Mouse (Mus musculus) gastrocnemius, postnatal 36 days (tissue): ENCODE data around the gene Supt4a. TPM values are rescaled to one million over a fixed set of nuclear protein-coding genes. Genes with fewer than 3 reads are reported as not detected.

Experiments used
- DNase-seq, 2 experiments: peaks; one replicate each; pipeline ENCODE4 v3.0.0; 2022
- intact Hi-C: fragments of 180-260 bp; cut with DNase I; formaldehyde crosslinking; loops from one replicate; pipeline ENCODE4 v1.15.1; 2025
- microRNA-seq, 2 experiments: library from miRNA; unstranded; fragments of <30 nt; microRNA quantifications; one replicate each; pipeline ENCODE4 v1.2.0; 2021
- total RNA-seq, 2 experiments: library from RNA; stranded (reverse); gene quantifications; 2 replicates each; pipeline ENCODE4 v1.2.3; 2021

Supt4a gene
- total RNA-seq, 2 experiments from 2014 or later: 26.8 to 37.6 TPM

DNA sequence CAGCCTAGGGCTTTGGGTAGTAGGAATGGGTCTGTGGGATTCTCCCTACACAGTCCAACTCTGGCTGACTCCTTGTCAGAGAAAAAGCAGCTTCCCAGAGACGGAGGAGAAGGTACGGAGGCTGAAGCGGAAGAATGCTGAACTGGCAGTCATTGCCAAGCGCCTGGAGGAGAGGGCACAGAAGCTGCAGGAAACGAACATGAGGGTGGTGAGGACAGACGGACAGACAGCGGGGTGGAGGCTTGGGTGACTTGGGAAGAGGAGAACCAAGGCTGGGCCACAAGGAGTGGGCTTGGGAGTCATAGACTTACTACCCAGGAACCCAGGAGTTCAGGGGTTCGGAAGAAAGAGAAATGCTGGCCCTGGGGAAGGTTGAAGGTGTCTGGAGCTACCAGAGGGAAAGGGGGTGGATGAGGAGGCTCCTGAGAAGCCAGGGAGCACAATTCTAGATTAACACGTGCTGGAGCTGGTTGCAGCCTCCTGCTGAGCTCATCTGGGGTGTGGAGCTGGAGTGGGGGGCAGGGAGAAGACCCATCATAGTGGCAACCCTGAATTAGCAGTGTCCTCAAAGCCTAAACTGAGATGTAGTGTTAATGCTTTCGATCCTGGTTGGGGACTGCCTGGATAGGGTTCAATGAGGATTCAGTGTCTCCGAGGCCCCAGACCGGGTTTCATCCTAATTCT, 25.5 kb downstream of the Supt4a start:
- intact Hi-C loops: no loop called here
- no peak for DNase-seq

DNA sequence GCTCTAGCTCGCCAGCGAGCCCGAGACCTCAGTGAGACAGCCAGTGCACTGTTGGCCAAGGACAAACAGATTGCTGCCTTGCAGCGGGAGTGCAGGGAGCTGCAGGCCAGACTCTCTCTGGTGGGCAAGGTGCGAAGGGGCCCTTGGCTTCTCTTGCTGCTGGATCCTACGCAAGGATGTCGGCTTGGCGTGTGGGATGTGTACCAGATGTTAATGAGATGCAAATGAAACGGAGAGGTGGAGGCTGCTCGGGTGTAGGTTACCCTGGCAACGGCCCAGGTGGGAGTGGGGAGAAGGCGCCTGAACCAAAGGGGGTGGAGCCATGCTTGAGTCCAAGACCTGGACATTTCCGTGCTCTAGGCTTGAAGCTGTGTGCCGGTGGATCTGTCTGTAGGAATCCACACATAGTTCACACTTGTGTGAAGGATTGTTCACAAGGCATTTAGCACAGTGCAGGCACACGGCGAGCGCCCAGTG, 26.2 kb downstream of the Supt4a start:
- no peak for DNase-seq

DNA sequence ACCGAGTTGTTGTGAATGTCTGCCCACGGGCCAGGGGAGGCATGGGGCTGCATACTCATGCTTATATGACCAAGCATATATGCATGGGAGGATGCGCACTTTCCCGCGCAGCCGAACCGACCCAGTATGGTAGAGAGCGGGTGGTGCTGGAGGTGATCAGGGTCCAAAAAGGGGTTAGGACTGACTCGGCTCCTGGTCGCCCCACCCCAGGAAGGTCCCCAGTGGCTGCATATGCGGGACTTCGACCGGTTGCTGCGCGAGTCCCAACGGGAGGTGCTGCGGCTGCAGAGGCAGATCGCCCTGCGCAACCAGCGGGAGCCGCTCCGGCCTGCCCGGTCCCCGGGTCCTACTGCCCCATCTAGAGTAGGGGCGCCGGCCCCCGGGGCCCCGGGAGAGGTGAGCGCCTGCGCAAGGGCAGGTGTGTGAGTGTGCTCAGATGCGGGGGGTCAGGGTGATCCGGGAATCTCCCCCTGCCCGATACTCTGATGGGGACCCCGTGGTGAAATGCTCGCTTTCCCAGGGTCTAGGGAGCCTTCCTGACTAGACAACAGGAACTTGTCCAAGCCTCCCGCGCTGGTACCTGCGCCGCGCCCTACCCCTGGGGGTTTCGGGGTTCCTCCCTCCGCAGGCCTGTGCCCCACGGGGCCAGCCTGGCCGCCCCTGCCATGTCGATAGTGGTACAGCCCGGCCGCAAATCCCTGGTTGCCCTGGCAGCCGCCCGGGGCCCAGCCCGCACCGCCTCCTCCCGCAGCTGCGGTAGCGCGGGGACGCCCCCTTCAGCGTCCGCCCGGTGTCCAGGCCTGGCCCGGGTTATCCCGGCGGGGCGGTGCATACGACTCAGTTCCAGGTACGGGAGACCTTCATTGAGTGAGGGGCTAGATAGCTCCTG, 26.9 kb downstream of the Supt4a start:
- no peak for DNase-seq
- intact Hi-C loops: no loop called here

More for the DNA sequence above, 26.2 kb downstream of the Supt4a start:
- intact Hi-C loops: no loop called here

DNA sequence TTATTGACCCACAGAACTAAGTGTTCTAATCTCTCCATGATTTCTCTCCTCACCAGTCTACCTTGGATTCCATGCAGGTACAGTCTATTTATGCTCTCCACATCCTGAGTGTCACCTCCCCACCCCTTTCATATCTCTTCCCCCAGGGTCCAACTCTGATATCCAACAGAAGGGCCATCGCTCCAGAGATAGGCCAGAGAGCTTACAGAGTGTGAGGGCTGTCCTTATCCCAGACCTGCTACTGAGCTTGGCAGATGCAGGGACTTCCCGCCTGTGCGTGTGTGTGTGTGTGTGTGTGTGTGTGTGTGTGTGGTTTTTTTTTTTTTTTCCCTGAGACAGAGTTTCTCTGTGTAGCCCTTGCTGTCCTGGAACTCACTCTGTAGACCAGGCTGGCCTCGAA, 31.4 kb downstream of the Supt4a start:
- DNase-seq: no peak
- intact Hi-C loops: no loop called here

DNA sequence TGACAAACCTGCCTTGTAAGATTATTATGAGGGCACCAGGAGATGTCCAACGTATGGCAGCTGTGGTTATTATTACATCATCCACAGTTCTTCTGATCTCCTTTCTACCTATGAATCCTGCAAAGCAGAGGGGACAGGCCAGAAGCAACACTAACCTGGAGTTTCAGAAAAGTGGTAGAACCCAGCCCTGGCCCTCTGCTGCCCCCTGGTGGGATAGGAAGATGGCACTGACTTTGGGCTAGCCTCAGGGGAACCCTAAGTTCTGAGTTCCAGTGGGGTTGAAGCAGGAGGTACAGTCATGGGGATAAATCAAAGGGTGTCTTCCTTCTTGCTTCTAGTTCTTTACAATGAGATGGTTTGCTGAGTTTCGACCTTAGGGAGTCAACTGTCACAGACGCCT, 33.6 kb downstream of the Supt4a start:
- peak in 1 of 2 experiments; percentile 34 for DNase-seq
- intact Hi-C loops: loop anchor here (2.0 to 10.0 kb wide), 2 partner anchors 108 to 556 kb away; partner anchors contain the start of gene Rnf43

DNA sequence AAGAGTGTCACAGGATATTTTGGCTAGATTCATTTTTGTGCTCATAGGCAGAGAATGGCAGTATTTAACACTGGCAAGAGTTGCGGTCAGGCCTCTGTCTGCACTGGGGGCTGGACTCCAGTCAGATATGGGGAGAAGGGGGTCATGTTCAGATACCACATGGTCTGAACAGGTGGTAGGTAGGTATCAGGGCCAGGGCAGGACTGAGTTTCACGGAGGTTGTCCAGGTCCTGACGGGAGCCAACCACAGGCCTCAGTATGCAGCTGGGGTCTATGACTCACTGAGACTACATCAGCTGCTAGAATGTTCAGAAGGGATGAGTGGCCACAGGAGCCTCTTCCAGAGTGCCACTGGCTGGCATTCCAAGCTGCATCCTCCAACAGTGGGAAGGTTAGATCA, 35.0 kb downstream of the Supt4a start:
- intact Hi-C loops: loop anchor here (10.0 kb wide), 1 partner anchor 558 kb away; no protein-coding TSS in a partner anchor
- no peak for DNase-seq

DNA sequence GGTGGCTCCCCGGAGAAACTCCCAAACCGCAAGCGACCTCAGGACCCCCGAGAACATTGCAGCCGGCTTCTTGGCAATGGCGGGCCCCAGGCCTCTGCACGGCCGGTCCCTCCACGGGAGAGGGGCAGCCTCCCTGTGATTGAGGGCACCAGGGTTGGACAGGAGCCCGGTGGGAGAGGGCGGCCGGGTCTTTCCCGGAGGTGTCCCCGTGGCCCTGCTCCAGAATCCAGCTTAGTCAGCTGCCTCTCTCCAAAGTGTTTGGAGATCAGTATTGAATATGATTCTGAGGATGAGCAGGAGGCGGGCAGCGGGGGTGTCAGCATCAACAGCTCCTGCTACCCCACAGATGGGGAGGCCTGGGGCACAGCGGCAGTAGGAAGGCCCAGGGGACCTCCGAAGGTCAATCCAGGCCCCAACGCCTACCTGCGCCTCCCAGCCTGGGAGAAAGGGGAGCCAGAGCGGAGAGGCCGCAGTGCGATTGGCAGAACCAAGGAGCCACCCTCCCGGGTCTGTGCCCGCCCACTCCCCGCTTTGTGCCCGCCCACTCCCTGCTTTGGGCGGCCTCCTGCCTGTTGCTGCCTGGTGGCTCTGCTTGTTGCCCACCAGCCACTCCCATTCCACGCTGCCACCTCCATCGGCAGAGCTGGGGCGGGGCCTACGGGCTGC, 40.9 kb downstream of the Supt4a start:
- intact Hi-C loops: loop anchor here (10.0 kb wide), 1 partner anchor 563 kb away; no protein-coding TSS in a partner anchor
- DNase-seq: no peak

DNA sequence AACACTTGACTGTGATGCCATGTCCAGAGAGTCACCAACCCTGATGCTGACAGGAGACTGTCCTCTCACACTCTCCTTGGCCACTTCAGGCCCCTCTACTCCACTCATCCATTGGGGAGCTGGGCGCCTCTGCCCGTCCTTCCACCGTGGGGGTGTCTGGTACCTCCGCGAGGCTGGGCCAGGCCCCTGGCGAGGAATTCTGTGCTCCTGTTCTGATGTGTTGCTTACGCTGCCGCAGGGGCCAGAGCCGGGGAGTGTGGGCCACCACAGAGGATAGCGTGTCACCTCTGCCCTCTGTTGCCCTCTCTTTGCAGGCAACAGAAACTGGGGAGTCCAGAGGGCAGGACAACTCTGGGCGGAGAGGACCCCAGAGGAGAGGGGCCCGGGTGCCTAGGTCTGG, 41.6 kb downstream of the Supt4a start:
- intact Hi-C loops: loop anchor here (10.0 kb wide), 1 partner anchor 564 kb away; no protein-coding TSS in a partner anchor

DNA sequence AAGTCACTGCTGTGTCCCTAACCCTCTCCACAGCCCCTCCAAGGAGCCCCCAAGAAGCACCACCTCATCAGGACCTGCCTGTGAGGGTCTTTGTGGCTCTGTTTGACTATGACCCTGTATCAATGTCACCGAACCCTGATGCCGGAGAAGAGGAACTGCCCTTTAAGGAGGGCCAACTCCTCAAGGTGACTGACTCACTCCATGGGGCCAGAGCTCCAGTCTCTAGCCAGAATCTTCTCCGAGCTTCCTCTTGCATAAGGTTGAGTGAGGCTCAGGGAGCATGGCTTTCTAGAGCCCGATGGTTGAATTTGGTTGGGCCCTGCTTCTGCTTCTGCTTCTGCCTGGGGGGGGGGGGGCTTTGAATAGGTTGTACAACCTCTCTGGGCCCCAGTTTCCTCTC, 42.0 kb downstream of the Supt4a start:
- DNase-seq: no peak
- intact Hi-C loops: loop anchor here (10.0 kb wide), 1 partner anchor 565 kb away; no protein-coding TSS in a partner anchor

More for the DNA sequence above, 41.6 kb downstream of the Supt4a start:
- no peak for DNase-seq

DNA sequence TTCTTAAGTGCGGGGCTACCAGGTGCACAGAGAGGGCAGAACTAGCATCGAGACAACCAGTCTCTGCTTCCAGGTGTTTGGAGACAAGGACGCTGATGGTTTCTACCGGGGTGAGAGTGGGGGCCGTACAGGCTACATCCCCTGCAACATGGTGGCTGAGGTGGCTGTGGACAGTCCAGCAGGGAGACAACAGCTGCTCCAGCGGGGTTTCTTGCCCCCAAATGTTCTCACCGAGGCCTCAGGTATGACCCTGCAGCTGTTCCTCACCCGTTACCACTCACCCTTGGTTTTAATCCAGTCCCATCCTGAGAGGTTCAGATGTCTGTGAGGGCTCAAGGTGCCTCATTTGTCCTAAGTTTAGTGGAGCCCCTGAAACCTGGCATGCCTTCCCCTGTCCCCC, 42.8 kb downstream of the Supt4a start:
- no peak for DNase-seq
- intact Hi-C loops: no loop called here

DNA sequence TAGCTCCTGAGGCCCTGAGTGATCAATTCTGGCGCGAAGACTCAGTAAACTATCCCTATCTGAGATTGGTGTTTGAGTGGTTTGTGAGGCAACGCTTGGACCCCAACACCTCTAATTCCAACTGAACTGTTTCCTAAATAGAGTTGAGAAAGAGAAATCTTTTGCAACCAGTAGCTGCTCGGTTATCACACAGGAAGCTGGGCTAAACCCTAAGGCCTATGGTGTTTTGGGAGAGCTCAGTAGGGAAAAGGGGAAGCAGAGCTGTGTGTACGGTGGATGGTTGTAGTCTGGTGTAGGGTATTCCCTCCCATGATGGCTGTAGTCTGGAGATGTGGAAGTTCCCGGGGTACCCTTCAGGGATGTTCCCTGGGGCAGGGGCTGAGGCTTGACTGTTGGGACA, 52.7 kb downstream of the Supt4a start:
- intact Hi-C loops: no loop called here

More for the DNA sequence above, 52.7 kb downstream of the Supt4a start:
- DNase-seq: no peak

Small RNAs within 50 kb of the gene (microRNA-seq; reads per million reads assigned to microRNA genes)
- gene Mir142 (0 reads per million in 2 experiments), gene Mir142b (0 reads per million in 2 experiments)

Other genes starting within 250 kb of the Supt4a start
- not detected for gene Gm11492, start 170.9 kb upstream of the Supt4a start, total RNA-seq
- gene Sept4, start 168.6 kb upstream of the Supt4a start, total RNA-seq: 10 to 100 TPM; 11.3 to 11.9 TPM
- gene Mtmr4, start 145.4 kb upstream of the Supt4a start, total RNA-seq: 10 to 100 TPM in 1 of 2 experiments, 1 to 10 TPM in 1; 8.9 to 13.4 TPM
- not detected for gene Hsf5, start 120.4 kb upstream of the Supt4a start, total RNA-seq
- gene Rnf43, start 74.8 kb upstream of the Supt4a start, total RNA-seq: under 1 TPM; 0.15 to 0.38 TPM
- gene Tspoap1, start 23.0 kb downstream of the Supt4a start, total RNA-seq: under 1 TPM in 1 of 2 experiments, not detected in 1; 0.13 TPM
- gene Mpo, start 56.0 kb downstream of the Supt4a start, total RNA-seq: not detected
- gene Lpo, start 90.7 kb downstream of the Supt4a start, total RNA-seq: not detected
- gene Mks1, start 115.7 kb downstream of the Supt4a start, total RNA-seq: 1 to 10 TPM; 1.3 to 1.8 TPM
- not detected for gene Epx, start 138.0 kb downstream of the Supt4a start, total RNA-seq
- not detected for gene Olfr462, start 154.7 kb downstream of the Supt4a start, total RNA-seq
- gene Olfr463, start 159.8 kb downstream of the Supt4a start, total RNA-seq: not detected
- gene Olfr464, start 183.4 kb downstream of the Supt4a start, total RNA-seq: not detected
- gene Dynll2, start 250.0 kb downstream of the Supt4a start, total RNA-seq: 100 to 1,000 TPM; 157 to 161 TPM